Mouse (Mus musculus) heart, adult 11 months (tissue): ENCODE results near the gene Dph6.

Experiments
- DNase-seq: peaks from one replicate; pipeline ENCODE4 v3.0.0; 2022

Dph6 gene

DNA sequence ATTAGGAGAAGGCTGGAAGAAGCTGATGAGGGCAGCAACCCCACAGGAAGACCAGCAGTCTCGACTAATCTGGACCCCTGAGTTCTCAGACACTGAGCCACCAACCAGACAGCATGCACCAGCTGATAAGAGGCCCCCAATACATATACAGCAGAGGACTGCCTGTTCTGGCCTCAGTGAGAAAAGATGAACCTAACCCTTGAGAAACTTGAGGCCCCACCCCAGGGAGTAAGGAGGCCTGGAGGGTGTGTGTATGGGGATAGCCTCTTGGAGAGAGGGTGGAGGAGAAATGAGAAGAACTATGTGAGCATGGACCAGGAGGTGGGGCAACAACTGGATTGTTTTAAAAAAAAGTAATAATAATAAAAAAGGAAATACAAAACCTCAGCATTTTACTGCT lies 118.7 kb downstream of the Dph6 start:
- no peak for DNase-seq

DNA sequence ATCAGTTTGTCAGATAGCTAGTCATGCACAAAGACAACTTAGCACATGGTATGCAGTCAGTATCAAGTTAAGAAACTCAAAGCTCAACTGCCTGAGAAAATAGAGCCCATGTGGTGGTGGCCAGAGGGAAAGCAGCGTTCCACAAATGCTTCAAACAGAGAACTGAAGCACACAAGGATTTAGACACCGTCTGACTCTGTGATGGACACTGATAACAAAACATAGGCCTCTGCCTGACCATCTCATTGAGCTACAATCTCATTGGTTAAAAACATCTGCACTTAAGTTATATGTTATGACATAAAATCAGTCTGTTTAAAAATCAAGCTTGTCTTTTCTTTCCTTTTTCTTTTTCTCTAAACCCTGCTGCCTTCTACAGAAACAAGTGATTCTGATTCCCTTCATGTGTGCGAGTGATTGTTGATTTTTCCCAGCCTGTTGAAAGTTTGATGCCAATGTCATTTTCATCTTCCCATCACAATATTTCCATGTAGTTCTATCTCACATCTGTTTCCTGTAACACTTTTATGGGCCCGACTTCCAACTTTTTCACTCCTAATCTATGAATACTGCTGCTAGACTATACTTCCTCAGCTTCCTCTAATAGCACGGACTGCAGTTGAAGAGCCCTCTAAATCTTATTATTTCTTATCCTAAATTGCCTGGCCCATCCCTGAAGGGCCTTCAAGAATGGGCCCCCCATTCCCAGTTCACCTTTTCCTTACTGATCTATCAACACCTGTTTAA lies 123.6 kb downstream of the Dph6 start:
- DNase-seq = no peak

DNA sequence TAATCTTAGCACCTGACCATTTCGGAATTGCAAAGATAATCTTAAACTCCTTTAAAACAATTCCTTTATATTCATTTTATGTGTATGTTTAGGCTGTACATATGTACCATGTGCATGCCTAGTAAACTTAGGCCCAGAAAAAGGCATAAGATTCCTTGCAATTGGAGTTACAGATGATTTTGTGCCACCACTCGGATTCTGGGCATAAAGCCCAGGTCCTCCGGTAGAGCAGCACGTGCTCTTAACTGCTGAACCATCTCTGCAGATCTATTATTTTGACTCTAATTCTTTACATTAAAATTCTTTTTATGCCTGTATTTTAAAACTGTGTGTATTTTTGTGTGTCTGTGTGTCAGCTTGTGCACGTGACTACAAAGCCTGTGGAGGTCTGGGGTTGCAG lies 134.3 kb downstream of the Dph6 start:
- DNase-seq = no peak

DNA sequence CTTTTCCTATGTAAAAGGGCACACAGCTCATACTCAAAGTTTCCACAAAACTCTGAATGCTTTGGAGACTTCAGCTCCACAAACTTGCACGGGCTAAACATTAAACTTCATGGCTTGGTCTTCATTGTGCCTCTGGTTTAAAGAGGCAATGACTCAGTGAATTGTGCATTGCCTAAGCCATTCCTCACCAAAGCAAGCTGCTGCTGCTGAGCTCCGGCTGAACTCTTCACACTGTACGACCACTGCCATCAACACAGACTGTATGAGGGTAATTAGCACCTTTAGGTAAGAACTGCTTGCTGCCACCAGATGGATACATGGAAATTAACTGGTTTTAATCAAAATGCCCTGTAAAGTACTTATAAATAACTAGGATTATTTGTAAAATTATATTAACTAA lies 134.9 kb downstream of the Dph6 start:
- DNase-seq = no peak

DNA sequence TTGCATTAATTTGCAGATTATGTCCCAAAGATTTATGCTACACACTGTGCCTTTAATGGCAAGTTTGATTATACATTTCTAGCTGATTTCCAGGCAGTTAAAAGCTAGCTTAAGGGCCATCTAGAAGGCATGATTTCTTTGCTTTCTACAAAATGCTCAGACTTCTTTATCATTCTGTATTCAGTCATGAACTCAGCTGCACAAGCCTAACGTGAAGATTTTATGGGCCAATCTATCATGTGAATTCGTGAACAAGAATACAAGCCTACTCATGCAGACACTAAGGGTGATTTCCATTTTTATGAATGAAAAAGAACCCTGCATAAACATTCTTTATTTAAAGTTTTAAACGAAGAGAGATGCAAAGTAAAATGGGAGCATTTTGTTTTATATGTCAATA lies 162.4 kb downstream of the Dph6 start:
- DNase-seq = no peak

DNA sequence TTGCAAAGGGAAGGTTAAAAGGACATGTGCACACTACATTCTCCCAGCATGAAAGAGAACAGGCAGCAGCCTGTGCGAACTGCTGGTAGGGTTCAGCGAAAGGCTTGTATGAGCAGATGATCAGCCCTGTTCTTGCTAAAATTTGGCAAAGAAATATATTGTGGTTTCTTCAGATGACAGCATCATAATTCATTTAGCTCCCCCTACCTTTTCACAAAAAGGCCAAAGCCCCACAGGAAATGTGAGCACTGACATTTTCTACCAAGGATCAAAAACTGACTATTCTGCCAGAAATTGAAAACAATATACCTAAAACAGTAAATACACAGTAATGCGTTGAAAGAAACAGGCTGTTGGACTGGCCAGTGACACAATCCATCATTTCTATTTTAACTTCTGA lies 162.9 kb downstream of the Dph6 start:
- DNase-seq = no peak

DNA sequence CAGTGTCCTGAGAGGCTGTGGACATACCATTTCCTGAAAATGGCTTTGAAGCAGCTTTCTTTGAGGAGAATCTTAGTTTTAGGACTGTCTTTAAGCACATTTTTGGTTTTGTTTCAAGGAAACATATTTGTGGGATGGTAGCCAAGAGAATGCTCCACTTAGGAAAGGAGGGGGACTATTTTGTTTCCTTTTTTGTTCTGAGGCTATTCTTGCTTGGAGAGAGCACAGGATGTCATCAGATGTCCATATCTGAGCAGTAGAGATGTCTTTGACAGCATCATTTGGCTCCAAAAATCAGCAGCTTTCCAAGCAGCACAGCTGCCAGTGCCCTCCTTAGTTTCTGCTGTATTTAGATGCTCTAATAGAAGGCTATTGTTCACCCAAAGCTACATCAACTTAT lies 167.8 kb downstream of the Dph6 start:
- DNase-seq = no peak
